Mouse (Mus musculus): Measurements from ENCODE around the gene Ppm1j. TPM values are rescaled to one million over a fixed set of nuclear protein-coding genes. Genes with fewer than 3 reads are reported as not detected.

The Ppm1j gene
- total RNA-seq, 2 experiments from 2014 or later, result 0.72 to 1.2 TPM

- intact Hi-C loops (cut with DNase I), result no loop called here
Measured at GRCm38 (mm10) chr3:104767716-104768115, 13.1 kb upstream of the Ppm1j start.

GRCm38 (mm10) chr3:104769135-104769534 is 11.7 kb upstream of the Ppm1j start:
- DNase-seq (ENCODE audit: extremely low spot score in 1 of 2, low spot score in 2 of 2), result no peak
- H3K4me3 ChIP-seq, result no peak overlapping the region
- TF ChIP-seq CTCF (IDR thresholded peaks at IDR 0.05), result no peak
- H3K27ac ChIP-seq, result no peak overlapping the region
- intact Hi-C loops (cut with DNase I), result no loop called here

More at GRCm38 (mm10) chr3:104767716-104768115, 13.1 kb upstream of the Ppm1j start:
- DNase-seq (ENCODE audit: extremely low spot score in 1 of 2, low spot score in 2 of 2), result no peak
- no peak for TF ChIP-seq CTCF (IDR thresholded peaks at IDR 0.05)
- no peak overlapping the region for H3K4me3 ChIP-seq
- no peak overlapping the region for H3K27ac ChIP-seq

- peak; percentile 74 for TF ChIP-seq CTCF (IDR thresholded peaks at IDR 0.05)
Measured at GRCm38 (mm10) chr3:104770035-104770434, 10.8 kb upstream of the Ppm1j start.

GRCm38 (mm10) chr3:104770918-104771317 is 9.9 kb upstream of the Ppm1j start:
- TF ChIP-seq CTCF (IDR thresholded peaks at IDR 0.05), result no peak
- no peak overlapping the region for H3K4me3 ChIP-seq
- H3K27ac ChIP-seq, result no peak overlapping the region
- intact Hi-C loops (cut with DNase I), result loop anchor here (1.0 to 5.0 kb wide), 2 partner anchors 9 to 286 kb away; no protein-coding TSS in a partner anchor
- no peak for DNase-seq (ENCODE audit: extremely low spot score in 1 of 2, low spot score in 2 of 2)

More at GRCm38 (mm10) chr3:104770035-104770434, 10.8 kb upstream of the Ppm1j start:
- Histone ChIP-seq H3K4me3 (no peak overlapping the region), H3K27ac (no peak overlapping the region)
- intact Hi-C loops (cut with DNase I), result loop anchor here (1.0 to 5.0 kb wide), 2 partner anchors 10 to 287 kb away; no protein-coding TSS in a partner anchor
- peak in 1 of 2 experiments; percentile 62 for DNase-seq (ENCODE audit: extremely low spot score in 1 of 2, low spot score in 2 of 2)

GRCm38 (mm10) chr3:104771460-104771859 is 9.4 kb upstream of the Ppm1j start:
- no peak overlapping the region for H3K4me3 ChIP-seq
- intact Hi-C loops (cut with DNase I), result loop anchor here (5.0 kb wide), 1 partner anchor 286 kb away; no protein-coding TSS in a partner anchor
- no peak for DNase-seq (ENCODE audit: extremely low spot score in 1 of 2, low spot score in 2 of 2)
- TF ChIP-seq CTCF (IDR thresholded peaks at IDR 0.05), result no peak
- H3K27ac ChIP-seq, result no peak overlapping the region

GRCm38 (mm10) chr3:104773301-104773700 is 7.6 kb upstream of the Ppm1j start:
- Histone ChIP-seq H3K27ac (no peak overlapping the region), H3K4me3 (no peak overlapping the region)
- no peak for DNase-seq (ENCODE audit: extremely low spot score in 1 of 2, low spot score in 2 of 2)
- intact Hi-C loops (cut with DNase I), result loop anchor here (5.0 kb wide), 1 partner anchor 284 kb away; no protein-coding TSS in a partner anchor
- TF ChIP-seq CTCF (IDR thresholded peaks at IDR 0.05), result no peak

- intact Hi-C loops (cut with DNase I), result loop anchor here (5.0 kb wide), 1 partner anchor 185 kb away; the partner anchor contains the start of gene Wnt2b
- DNase-seq (ENCODE audit: extremely low spot score in 1 of 2, low spot score in 2 of 2), result no peak
- TF ChIP-seq CTCF (IDR thresholded peaks at IDR 0.05), result peak; percentile 54
- Histone ChIP-seq H3K27ac (no peak overlapping the region), H3K4me3 (no peak overlapping the region)
Measured at GRCm38 (mm10) chr3:104777342-104777741, 3.5 kb upstream of the Ppm1j start.

GRCm38 (mm10) chr3:104779949-104780348 is 907 bp upstream of the Ppm1j start:
- intact Hi-C loops (cut with DNase I), result loop anchor here (1.0 to 5.0 kb wide), 3 partner anchors 10 to 182 kb away; partner anchors contain the start of gene Wnt2b
- DNase-seq (ENCODE audit: extremely low spot score in 1 of 2, low spot score in 2 of 2), result peak in 1 of 2 experiments; percentile 45
- Histone ChIP-seq H3K4me3 (no peak overlapping the region), H3K27ac (no peak overlapping the region)
- TF ChIP-seq CTCF (IDR thresholded peaks at IDR 0.05), result peak; percentile 97

- intact Hi-C loops (cut with DNase I), result no loop called here
- H3K4me3 ChIP-seq, result peak within 1 kb of the TSS; percentile 49
Measured at GRCm38 (mm10) chr3:104781471-104781903, 631 bp downstream of the Ppm1j start, which contains the start of gene Fam19a3. Gene Fam19a3 (minus strand): TSS chr3:104781840.

GRCm38 (mm10) chr3:104782061-104782681 is 1.3 kb downstream of the Ppm1j start:
- Histone ChIP-seq H3K4me3 (no peak overlapping the region), H3K27ac (no peak overlapping the region)
- TF ChIP-seq CTCF (IDR thresholded peaks at IDR 0.05), result no peak
- intact Hi-C loops (cut with DNase I), result no loop called here
- no peak for DNase-seq (ENCODE audit: extremely low spot score in 1 of 2, low spot score in 2 of 2)

More at GRCm38 (mm10) chr3:104781471-104781903, 631 bp downstream of the Ppm1j start, which contains the start of gene Fam19a3:
- H3K27ac ChIP-seq, result no peak within 1 kb of the TSS
- DNase-seq (ENCODE audit: extremely low spot score in 1 of 2, low spot score in 2 of 2), result no peak
- TF ChIP-seq CTCF (IDR thresholded peaks at IDR 0.05), result no peak

- intact Hi-C loops (cut with DNase I), result no loop called here
- Histone ChIP-seq H3K4me3 (no peak overlapping the region), H3K27ac (no peak overlapping the region)
- no peak for TF ChIP-seq CTCF (IDR thresholded peaks at IDR 0.05)
- no peak for DNase-seq (ENCODE audit: extremely low spot score in 1 of 2, low spot score in 2 of 2)
Measured at GRCm38 (mm10) chr3:104783971-104784500, 3.2 kb downstream of the Ppm1j start.

GRCm38 (mm10) chr3:104785284-104785683 is 4.4 kb downstream of the Ppm1j start:
- intact Hi-C loops (cut with DNase I), result loop anchor here (5.0 kb wide), 1 partner anchor 182 kb away; no protein-coding TSS in a partner anchor
- TF ChIP-seq CTCF (IDR thresholded peaks at IDR 0.05), result no peak

More at GRCm38 (mm10) chr3:104785284-104785683, 4.4 kb downstream of the Ppm1j start:
- Histone ChIP-seq H3K27ac (no peak overlapping the region), H3K4me3 (no peak overlapping the region)
- DNase-seq (ENCODE audit: extremely low spot score in 1 of 2, low spot score in 2 of 2), result no peak

All from left cerebral cortex, adult 2 months (tissue).